Mouse (Mus musculus): Measurements from ENCODE around the gene BC048562. TPM values are rescaled to one million over a fixed set of nuclear protein-coding genes. Genes with fewer than 3 reads are reported as not detected.

Gene BC048562
- polyA plus RNA-seq, 1 experiment from 2014 or later = not detected

DNA sequence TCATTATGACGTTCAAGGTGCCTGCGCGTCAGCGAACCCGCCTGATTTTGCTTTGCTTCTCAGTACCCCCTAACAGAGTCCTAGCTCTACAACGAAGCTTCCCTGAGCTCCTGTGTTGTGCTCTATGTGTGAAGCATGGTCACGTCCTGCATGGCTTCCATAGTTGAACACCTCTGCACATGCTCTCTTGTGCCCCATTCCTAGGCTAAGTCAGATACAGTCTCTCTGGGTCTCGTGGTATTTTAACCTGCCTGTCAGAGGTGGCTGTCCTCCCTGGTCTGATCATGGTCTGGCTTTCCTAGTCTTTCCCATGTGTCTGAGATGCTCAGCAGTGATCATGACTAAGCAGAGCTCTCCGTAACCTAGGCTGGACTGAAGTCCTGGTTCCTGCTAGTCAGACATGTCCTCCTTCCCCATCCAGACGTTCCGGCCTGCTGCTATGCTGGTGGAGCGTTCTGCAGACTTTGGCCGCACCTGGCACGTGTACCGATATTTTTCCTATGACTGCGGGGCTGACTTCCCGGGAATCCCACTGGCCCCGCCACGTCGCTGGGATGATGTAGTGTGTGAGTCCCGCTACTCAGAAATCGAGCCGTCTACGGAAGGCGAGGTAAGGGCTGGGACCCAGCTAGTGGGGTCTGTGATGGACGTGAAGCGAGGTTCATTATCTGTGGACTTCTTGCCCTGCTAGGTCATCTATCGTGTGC is 44.7 kb downstream of the BC048562 start:
- Histone ChIP-seq H3K9me3 (ENCODE audit: control insufficient read depth, low read length) (no peaks in the 10 kb centered on the region), H3K27ac (ENCODE audit: low read length) (no peak overlapping the region), H3K4me2 (ENCODE audit: low read length) (no peak overlapping the region), H3K4me3 (replicated peaks; ENCODE audit: low read length) (no peak overlapping the region), H3K27me3 (replicated peaks; ENCODE audit: control insufficient read depth, insufficient read depth, low read length) (no peaks in the 10 kb centered on the region), H3K9ac (replicated peaks; ENCODE audit: low read depth, low read length) (no peak overlapping the region), H3K36me3 (ENCODE audit: control insufficient read depth, insufficient read depth) (no peaks in the 10 kb centered on the region), H3K4me1 (replicated peaks; ENCODE audit: control insufficient read depth, insufficient read depth, low read length) (peaks cover 12% of the 10 kb centered on the region)
- 92% methylated on average over 28 of the region's 28 CpGs for WGBS
- ATAC-seq = no peak

DNA sequence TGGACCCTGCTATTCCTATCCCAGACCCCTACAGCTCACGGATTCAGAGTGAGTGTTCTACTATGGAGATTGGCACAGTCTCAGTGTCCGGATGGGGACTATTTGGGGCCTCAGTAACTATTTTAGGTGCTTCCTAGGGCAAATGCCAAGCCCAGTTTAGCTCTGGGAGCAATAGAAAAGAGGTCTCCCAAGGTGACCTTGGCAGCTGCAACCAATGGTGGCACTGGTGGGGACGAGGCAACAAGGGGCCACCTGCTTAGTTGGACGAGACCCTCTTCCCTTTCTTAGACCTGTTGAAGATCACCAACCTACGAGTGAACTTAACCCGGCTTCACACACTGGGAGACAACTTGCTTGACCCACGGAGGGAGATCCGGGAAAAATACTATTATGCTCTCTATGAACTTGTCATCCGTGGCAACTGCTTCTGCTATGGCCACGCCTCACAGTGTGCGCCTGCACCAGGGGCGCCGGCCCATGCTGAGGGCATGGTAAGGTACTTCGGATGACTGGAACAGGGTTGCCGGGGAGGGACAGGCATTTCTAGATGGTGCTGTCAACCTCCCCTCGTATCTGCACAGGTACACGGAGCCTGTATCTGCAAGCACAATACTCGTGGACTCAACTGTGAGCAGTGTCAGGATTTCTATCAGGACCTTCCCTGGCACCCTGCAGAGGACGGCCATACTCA is 45.4 kb downstream of the BC048562 start:
- Histone ChIP-seq H3K27me3 (replicated peaks; ENCODE audit: control insufficient read depth, insufficient read depth, low read length) (no peaks in the 10 kb centered on the region), H3K9me3 (ENCODE audit: control insufficient read depth, low read length) (no peaks in the 10 kb centered on the region), H3K4me3 (replicated peaks; ENCODE audit: low read length) (no peak overlapping the region), H3K27ac (ENCODE audit: low read length) (no peak overlapping the region), H3K9ac (replicated peaks; ENCODE audit: low read depth, low read length) (no peak overlapping the region), H3K4me2 (ENCODE audit: low read length) (no peak overlapping the region), H3K36me3 (ENCODE audit: control insufficient read depth, insufficient read depth) (no peaks in the 10 kb centered on the region), H3K4me1 (replicated peaks; ENCODE audit: control insufficient read depth, insufficient read depth, low read length) (peaks cover 12% of the 10 kb centered on the region)
- 91% methylated on average over 19 of the region's 19 CpGs for WGBS
- ATAC-seq = no peak

DNA sequence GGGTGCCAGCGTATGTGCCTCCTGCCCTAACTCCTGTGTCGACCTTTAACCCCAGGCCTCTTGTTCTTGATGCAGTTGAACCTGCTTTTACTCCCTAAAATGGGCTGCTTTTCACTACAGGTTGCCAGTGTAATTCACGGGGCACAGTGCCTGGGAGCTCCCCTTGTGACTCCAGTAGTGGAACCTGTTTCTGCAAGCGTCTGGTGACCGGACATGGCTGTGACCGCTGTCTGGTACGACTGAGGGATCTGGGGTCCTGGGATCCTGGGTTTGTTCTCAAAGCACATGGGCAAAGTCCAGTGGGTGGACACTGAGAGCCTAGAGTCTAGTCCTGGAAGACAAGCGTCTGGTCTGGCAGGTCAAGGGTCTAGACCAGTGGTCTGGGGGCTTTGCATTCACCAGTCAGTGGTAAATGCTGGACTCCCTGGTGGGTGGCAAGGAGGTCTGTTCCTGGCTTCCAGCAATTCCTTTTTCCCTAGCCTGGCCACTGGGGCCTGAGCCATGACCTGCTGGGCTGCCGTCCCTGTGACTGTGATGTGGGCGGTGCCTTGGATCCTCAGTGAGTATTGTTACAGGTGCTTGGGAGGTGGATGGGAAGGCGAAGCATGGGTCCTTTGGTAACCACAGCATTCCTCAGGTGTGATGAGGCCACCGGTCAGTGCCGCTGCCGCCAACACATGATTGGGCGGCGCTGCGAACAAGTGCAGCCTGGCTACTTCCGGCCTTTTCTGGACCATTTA is 46.9 kb downstream of the BC048562 start:
- H3K27me3 ChIP-seq (replicated peaks; ENCODE audit: control insufficient read depth, insufficient read depth, low read length) = no peaks in the 10 kb centered on the region
- no peak overlapping the region for H3K4me3 ChIP-seq (replicated peaks; ENCODE audit: low read length)
- 93% methylated on average over 18 of the region's 18 CpGs for WGBS
- no peak overlapping the region for H3K4me2 ChIP-seq (ENCODE audit: low read length)
- no peaks in the 10 kb centered on the region for H3K36me3 ChIP-seq (ENCODE audit: control insufficient read depth, insufficient read depth)
- H3K9ac ChIP-seq (replicated peaks; ENCODE audit: low read depth, low read length) = no peak overlapping the region
- H3K4me1 ChIP-seq (replicated peaks; ENCODE audit: control insufficient read depth, insufficient read depth, low read length) = peaks cover 12% of the 10 kb centered on the region
- no peaks in the 10 kb centered on the region for H3K9me3 ChIP-seq (ENCODE audit: control insufficient read depth, low read length)
- ATAC-seq = no peak
- H3K27ac ChIP-seq (ENCODE audit: low read length) = no peak overlapping the region

DNA sequence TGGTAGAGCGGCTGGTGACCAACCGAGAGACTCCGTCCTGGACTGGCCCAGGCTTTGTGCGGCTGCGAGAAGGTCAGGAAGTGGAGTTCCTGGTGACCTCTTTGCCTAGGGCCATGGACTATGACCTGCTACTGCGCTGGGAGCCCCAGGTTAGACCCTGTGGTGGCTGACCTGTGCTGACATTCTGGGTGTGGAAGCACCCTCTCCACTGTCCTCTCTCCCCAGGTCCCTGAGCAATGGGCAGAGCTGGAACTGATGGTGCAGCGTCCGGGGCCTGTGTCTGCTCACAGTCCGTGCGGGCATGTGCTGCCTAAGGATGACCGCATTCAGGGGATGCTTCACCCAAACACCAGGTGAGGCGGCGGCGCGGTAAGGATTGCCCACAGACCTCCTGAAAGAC is 47.7 kb downstream of the BC048562 start:
- no peak overlapping the region for H3K27ac ChIP-seq (ENCODE audit: low read length)
- H3K27me3 ChIP-seq (replicated peaks; ENCODE audit: control insufficient read depth, insufficient read depth, low read length) = no peaks in the 10 kb centered on the region
- no peak for ATAC-seq
- no peaks in the 10 kb centered on the region for H3K36me3 ChIP-seq (ENCODE audit: control insufficient read depth, insufficient read depth)
- no peak overlapping the region for H3K4me2 ChIP-seq (ENCODE audit: low read length)
- H3K4me3 ChIP-seq (replicated peaks; ENCODE audit: low read length) = no peak overlapping the region
- H3K9ac ChIP-seq (replicated peaks; ENCODE audit: low read depth, low read length) = no peak overlapping the region
- peaks cover 9% of the 10 kb centered on the region for H3K4me1 ChIP-seq (replicated peaks; ENCODE audit: control insufficient read depth, insufficient read depth, low read length)
- WGBS = 97% methylated on average over 15 of the region's 15 CpGs
- H3K9me3 ChIP-seq (ENCODE audit: control insufficient read depth, low read length) = no peaks in the 10 kb centered on the region

DNA sequence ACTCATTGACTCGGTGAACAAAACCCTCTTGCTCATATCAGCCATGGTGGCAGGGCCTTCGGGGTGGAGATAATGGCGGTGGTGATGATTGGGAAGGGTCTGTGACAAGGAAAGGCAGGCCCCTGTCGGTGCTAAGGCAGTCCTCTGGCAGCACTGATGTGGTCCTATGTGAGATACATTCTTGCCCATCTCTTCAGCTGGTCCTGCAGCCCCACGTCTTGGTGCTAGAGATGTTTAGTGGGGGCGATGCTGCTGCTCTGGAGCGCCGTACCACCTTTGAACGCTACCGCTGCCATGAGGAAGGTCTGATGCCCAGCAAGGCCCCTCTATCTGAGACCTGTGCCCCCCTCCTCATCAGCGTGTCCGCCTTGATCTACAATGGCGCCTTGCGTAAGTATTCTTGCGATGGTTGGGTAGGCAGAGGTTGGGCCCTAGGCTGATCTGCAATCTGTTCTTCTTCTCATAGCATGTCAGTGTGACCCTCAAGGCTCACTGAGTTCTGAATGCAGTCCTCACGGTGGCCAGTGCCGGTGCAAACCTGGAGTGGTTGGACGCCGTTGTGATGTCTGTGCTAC is 49.1 kb downstream of the BC048562 start:
- Histone ChIP-seq H3K4me2 (ENCODE audit: low read length) (no peak overlapping the region), H3K36me3 (ENCODE audit: control insufficient read depth, insufficient read depth) (no peaks in the 10 kb centered on the region), H3K4me3 (replicated peaks; ENCODE audit: low read length) (no peak overlapping the region), H3K9me3 (ENCODE audit: control insufficient read depth, low read length) (no peaks in the 10 kb centered on the region), H3K4me1 (replicated peaks; ENCODE audit: control insufficient read depth, insufficient read depth, low read length) (peaks cover 7% of the 10 kb centered on the region), H3K27ac (ENCODE audit: low read length) (no peak overlapping the region), H3K27me3 (replicated peaks; ENCODE audit: control insufficient read depth, insufficient read depth, low read length) (no peaks in the 10 kb centered on the region), H3K9ac (replicated peaks; ENCODE audit: low read depth, low read length) (no peak overlapping the region)
- ATAC-seq = no peak
- WGBS = 97% methylated on average over 19 of the region's 19 CpGs

- Histone ChIP-seq H3K9me3 (ENCODE audit: control insufficient read depth, low read length) (no peaks in the 10 kb centered on the region), H3K4me1 (replicated peaks; ENCODE audit: control insufficient read depth, insufficient read depth, low read length) (peaks cover 17% of the 10 kb centered on the region), H3K27me3 (replicated peaks; ENCODE audit: control insufficient read depth, insufficient read depth, low read length) (no peaks in the 10 kb centered on the region), H3K36me3 (ENCODE audit: control insufficient read depth, insufficient read depth) (no peaks in the 10 kb centered on the region), H3K4me2 (ENCODE audit: low read length) (no peak overlapping the region), H3K27ac (ENCODE audit: low read length) (no peak overlapping the region), H3K4me3 (replicated peaks; ENCODE audit: low read length) (no peak overlapping the region), H3K9ac (replicated peaks; ENCODE audit: low read depth, low read length) (no peak overlapping the region)
- WGBS = 93% methylated on average over 8 of the region's 8 CpGs
- ATAC-seq = no peak
These were observed 50.8 kb downstream of the BC048562 start for GRCm38 (mm10) chr9:108486973-108487530.

- H3K36me3 ChIP-seq (ENCODE audit: control insufficient read depth, insufficient read depth) = peaks cover 7% of the 10 kb centered on the region
- WGBS = 92% methylated on average over 17 of the region's 17 CpGs
These were observed 52.1 kb downstream of the BC048562 start for GRCm38 (mm10) chr9:108488403-108488802.

GRCm38 (mm10) chr9:108489215-108489614 is 52.9 kb downstream of the BC048562 start:
- WGBS = 96% methylated on average over 20 of the region's 20 CpGs
- Histone ChIP-seq H3K9me3 (ENCODE audit: control insufficient read depth, low read length) (no peaks in the 10 kb centered on the region), H3K27ac (ENCODE audit: low read length) (no peak overlapping the region; the same call in 1 of the 2 replicates), H3K4me2 (ENCODE audit: low read length) (no peak overlapping the region), H3K27me3 (replicated peaks; ENCODE audit: control insufficient read depth, insufficient read depth, low read length) (no peaks in the 10 kb centered on the region), H3K4me1 (replicated peaks; ENCODE audit: control insufficient read depth, insufficient read depth, low read length) (peaks cover 22% of the 10 kb centered on the region), H3K9ac (replicated peaks; ENCODE audit: low read depth, low read length) (no peak overlapping the region), H3K4me3 (replicated peaks; ENCODE audit: low read length) (no peak overlapping the region), H3K36me3 (ENCODE audit: control insufficient read depth, insufficient read depth) (peaks cover 10% of the 10 kb centered on the region)
- ATAC-seq = no peak

More at GRCm38 (mm10) chr9:108488403-108488802, 52.1 kb downstream of the BC048562 start:
- Histone ChIP-seq H3K9me3 (ENCODE audit: control insufficient read depth, low read length) (no peaks in the 10 kb centered on the region), H3K27me3 (replicated peaks; ENCODE audit: control insufficient read depth, insufficient read depth, low read length) (no peaks in the 10 kb centered on the region), H3K4me3 (replicated peaks; ENCODE audit: low read length) (no peak overlapping the region), H3K4me1 (replicated peaks; ENCODE audit: control insufficient read depth, insufficient read depth, low read length) (peaks cover 22% of the 10 kb centered on the region), H3K27ac (ENCODE audit: low read length) (no peak overlapping the region), H3K9ac (replicated peaks; ENCODE audit: low read depth, low read length) (no peak overlapping the region), H3K4me2 (ENCODE audit: low read length) (no peak overlapping the region)
- no peak for ATAC-seq

Data from forebrain, embryonic 16.5 days (tissue).